Mouse (Mus musculus) ovary, adult 18-20 months (tissue): ENCODE results near the gene Zfp423.

ENCODE experiments used
- DNase-seq: peaks from one replicate; pipeline ENCODE4 v3.0.0; 2022; ENCODE audit warnings: low spot score, mixed read lengths

The Zfp423 gene

GRCm38 (mm10) chr8:87744556-87744955, 214.8 kb downstream of the Zfp423 start:
- DNase-seq: no peak

DNA sequence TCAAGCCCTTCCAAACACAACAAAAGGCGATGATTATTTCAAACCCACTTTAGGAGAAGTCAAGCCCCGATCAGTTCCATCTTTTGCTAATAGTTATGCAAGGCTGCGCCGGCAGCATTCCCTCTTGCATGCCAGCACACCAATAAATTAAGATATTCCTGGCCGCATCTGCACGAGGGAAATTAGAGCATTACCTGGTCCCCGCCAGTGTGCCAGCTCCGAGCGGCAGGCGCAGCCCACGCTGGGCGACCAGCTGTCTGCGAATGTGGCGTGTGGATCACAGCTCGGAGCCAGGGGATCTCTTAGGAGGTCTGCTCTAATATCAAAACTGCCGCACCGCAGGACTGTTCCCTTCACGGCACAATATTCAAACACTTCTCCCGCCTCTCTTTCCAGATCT, 217.4 kb downstream of the Zfp423 start:
- no peak for DNase-seq

DNA sequence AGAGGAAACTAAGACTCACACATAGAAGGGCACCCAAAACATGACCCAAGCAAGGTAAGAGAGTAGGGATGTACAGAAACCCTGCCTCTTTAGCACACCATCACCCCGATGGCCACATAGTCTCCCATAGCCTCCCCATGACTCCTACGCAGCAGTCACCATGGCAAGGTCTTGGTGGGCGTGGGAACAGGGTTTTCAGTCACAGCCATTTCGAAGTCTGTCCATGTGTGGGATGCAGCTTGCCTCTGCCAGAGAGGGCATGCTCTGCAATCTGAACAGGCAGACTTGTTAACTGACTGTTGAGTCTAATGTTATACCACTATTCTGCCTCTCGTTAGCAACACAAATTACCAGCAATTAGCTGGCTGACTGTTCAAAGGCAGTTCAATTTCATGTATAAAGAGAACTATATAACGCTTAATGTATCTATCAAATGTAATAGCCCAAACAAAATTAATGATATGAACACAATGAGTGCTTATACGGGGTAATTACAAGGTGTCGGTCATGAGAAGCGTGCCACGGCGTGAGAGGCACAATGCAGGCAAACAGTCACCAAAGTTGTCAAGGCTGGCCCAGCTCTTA, 218.4 kb downstream of the Zfp423 start:
- DNase-seq: no peak

DNA sequence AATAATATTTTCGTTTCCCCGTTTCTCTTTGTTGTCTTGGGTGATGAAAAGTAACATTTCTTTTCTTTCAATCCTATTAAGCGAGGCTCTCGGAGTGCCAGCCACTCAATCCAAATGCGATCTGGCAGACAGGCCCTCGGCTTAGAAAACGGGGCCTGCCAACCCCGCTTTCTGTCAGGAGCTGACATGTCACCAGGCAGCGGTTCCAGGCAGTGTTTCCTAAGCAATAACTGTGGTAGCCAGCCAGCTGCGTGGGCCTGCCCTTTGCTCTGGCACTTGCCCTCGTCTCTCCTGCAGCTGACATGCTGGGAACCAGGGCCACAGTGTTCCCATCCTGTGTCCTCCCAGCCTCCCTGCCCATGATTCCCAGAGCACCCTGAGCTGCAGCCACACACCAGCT, 221.5 kb downstream of the Zfp423 start:
- no peak for DNase-seq

DNA sequence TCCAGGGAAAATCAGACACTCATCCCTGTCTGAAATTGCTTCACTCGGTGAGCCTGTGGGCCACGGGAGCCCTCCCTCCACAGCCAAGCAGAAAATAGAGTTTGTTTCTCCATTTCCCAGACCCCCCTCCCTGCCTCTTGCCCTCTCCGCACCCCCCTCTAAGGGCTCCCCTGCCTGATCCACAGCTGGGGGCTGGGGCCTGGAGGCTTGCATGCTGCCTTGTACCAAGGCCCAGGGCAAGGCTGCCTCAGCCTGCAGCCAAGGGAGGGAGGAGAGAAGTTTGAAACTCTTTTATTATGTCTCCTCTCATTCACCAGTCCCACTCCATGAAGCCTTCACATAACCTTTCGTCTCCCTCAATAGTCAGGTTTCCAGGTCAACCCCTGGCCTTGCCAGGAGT, 224.5 kb downstream of the Zfp423 start:
- no peak for DNase-seq

GRCm38 (mm10) chr8:87734496-87734895, 224.9 kb downstream of the Zfp423 start:
- DNase-seq: no peak

DNA sequence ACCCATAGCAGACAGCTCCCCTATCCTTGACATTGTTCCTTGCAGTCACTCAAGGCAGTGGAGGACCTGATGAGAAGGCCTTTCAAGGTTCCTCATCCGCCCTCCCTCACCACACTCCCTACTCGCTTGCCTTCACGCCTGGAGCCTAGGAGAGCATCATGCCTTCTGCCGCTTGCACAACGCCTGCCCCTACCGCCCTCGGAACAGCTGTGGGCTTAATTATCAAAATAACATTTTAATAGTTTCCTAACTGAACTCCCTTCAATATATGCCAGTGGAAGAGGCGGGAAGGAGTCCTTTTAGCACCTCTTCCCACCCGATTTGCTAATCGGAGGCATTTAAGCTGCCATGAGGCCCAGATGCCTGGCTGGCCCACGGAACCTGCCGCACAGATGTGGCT, 228.3 kb downstream of the Zfp423 start:
- DNase-seq: no peak

DNA sequence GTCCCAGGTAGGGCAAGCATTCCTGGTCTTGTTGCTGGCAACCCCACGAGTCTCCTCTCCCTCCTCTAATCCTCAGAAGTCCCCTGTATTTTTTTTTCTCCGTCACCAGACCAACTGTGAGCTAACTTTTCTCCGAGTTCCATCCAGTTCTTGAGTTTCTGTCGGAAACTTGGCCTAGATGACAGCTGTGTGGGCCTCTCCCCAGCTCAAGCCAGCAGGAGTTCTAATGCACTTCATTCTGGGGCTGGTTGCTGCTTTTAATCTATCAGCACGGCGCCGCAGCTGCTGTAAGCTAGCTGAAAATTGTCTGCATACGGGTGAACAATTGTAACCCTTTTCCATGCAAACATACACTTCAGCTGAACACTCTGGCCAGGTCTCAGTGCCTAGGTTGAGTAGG, 236.4 kb downstream of the Zfp423 start:
- DNase-seq: no peak

GRCm38 (mm10) chr8:87719137-87719815, 240.1 kb downstream of the Zfp423 start:
- DNase-seq: no peak

DNA sequence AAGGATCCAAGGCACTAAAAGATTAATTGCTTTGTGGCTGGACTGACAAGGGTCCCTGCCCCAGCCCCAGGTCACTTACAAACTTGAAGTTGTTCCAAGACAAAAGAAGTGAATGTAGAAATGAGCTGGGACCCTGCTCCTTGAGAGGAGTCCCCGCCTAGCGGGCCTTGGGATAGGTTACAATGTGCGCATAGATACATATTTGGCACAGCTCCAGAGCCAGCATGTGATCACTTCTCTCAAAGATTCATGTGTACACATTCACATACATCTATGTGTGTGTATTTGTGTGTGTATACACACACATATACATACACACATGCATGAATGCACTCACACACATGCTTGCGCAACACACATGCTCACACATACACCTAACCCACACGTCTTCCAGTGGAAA, 241.9 kb downstream of the Zfp423 start:
- DNase-seq: no peak

DNA sequence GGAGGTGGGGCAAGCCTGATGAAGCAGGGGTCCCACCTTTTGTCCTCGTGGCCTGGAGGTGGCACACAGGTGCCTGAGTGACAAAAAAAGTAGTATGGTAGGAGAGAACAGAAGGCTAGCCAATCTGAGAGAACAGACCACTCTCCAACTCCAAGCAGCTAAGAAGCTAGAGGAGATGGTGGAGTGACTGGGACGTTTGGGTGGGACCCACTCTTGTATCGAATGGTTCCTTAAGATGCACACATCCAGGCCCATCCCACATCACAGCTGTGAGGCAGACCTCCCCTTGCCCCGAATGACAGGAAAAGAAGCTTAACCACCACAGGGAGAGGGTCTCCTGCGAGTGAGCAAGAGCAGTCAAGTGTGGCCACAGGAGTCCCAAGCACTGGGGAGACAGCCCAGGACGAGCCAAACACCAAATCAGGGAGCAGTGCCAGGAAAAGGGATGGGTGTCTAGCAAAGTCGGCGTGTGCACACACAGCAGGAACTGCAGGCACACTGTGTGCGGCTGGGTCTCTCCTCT, 242.6 kb downstream of the Zfp423 start:
- DNase-seq: no peak

DNA sequence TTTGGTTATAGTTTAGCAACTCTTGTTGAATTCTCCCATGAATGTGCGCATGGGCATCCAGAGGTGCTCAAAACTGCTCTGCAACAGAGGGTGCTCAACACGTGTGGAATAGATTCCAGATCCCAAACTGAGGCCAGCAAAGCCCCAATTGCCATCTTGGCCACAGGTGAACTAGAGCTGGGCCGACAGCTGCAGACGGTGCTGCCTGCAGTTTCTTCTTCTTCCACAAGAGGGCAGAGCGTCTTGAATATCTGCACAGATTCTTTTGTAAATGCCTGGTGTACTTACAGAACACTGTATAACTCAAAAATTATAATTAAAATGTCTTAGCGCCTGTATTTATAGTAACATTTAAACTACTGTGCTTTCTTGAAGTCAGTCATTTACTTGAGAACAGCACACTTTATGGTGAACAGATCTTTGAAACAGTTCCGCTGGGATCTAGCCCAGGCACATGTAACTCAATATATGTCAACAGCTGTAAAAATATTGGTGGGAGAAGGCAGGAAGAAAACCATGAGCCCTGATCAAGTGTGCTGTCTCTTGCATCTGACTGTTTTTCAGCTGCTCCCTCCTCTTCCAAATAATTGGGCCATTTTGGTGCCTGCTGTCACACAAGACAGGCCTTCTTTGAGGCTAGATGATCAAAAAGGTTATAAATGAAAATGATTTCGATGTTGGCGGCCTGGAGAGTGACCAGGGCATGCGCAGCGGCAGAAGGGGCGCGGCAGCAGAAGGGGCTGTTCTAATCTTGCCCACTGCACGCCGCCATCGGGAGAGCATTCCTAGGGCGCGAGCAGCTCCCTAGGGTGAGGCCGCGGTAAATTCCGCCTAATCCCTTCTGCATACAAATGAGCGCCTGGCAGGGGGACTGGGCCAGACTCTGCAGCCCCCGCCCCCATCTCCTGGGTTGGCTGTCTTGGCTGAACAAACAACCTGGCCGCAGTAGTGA, 243.4 kb downstream of the Zfp423 start:
- peak; percentile 25 for DNase-seq

- DNase-seq: no peak
Measured at GRCm38 (mm10) chr8:87713946-87714345, 245.4 kb downstream of the Zfp423 start.

GRCm38 (mm10) chr8:87711955-87712354, 247.4 kb downstream of the Zfp423 start:
- no peak for DNase-seq

GRCm38 (mm10) chr8:87708127-87708637, 251.2 kb downstream of the Zfp423 start:
- DNase-seq: no peak

DNA sequence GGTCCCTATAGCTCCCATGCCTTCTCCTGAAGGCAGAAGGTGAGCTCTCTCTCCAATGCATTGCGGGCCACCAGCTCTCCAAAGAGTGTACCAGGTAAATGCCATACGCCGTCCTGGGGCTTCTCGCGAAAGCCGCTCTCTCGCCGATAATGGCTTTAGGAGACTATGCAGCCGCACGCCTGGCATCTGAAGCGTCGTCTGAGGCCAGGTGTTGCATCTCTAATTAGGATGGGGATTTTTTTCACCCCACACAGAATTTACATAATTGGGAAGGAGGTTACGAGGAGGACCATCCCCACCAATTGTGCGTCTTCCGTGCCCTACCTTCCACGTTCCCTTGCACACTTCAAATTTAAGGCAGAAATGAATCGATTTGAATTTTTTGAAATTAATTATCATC, 252.2 kb downstream of the Zfp423 start:
- DNase-seq: no peak

GRCm38 (mm10) chr8:87704756-87705155, 254.6 kb downstream of the Zfp423 start:
- DNase-seq: no peak

GRCm38 (mm10) chr8:87702790-87703311, 256.5 kb downstream of the Zfp423 start:
- DNase-seq: peak; percentile 78

GRCm38 (mm10) chr8:87702051-87702521, 257.3 kb downstream of the Zfp423 start:
- no peak for DNase-seq

- no peak for DNase-seq
Measured at GRCm38 (mm10) chr8:87701583-87701982, 257.8 kb downstream of the Zfp423 start.

DNA sequence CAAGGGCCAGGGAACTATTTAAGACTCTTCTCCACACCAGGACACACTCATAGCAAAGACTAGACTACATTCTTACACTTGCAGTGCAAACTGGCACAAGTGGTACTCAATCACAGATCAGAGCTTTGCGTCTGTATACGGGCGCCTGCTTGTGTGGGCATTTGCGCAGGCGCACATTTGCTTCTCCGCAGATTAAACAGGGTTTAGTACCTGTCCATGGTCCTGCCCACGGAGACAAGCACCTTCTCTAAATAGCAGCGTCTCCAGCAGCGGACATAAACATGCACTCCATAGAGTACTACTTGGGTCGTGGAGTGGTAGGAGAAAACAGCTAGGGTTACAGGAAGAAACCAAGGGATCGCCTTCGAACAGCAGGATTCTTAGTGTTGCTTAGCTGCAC, 259.1 kb downstream of the Zfp423 start:
- no peak for DNase-seq

DNA sequence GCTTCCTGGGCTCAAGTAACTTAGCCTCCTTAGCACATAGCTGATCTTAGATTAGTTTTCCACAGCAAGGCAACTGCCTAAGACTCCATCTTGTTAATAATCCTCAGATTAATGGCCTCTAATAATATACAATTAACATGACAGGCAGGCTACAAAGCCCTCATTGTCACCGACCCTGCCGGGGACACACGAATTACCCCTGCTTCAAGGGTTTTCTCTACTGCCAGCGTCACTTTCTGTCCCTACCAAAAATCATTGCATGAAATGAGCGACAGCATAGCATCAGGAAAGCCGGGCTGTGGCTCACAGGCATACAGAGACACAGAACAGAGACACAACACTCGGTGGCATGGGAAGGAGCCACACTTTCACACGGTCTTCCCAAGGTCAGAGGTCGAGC, 262.3 kb downstream of the Zfp423 start:
- no peak for DNase-seq
